Comparison of ENCODE assay signal across 11 mouse cellular contexts in the genomic region with DNA sequence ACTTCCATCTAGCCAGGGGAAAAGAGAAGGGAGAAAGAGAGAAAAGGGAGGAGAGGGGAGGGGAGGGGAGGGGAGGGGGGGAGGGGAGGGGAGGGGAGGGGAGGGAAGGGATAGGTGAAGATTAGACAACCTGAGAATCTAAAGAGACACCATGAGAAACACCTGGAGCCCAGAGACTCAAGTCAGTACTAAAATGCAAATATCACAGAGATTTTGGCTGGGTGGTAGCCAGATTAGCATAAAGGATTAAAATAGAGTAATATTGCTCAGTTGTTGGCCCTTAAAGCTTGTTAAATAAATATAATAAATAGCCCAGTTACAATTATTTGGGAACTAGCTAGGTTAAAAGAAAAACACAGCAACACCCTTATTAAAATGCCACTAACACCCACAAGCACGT. TPM values are rescaled to one million over a fixed set of nuclear protein-coding genes. Genes with fewer than 3 reads are reported as not detected.
DNase-seq lines count a peak whose midpoint lies in the region; ATAC-seq and TF ChIP-seq lines count a peak whose summit lies in the region.
"Had no signal": no experiment of that assay in that cellular context is flagged by ENCODE, and none has a peak within 500 bp of the region (broad histone marks: within the 10 kb centered on the region; RNA-seq: fewer than 3 reads in every experiment).

No protein-coding gene starts in this region.

- 93% methylated on average over 1 of the region's 1 CpGs for WGBS in heart, embryonic 11.5 days (ENCODE audit: insufficient replicate concordance)
- 68% methylated on average over 1 of the region's 1 CpGs for WGBS in limb, embryonic 12.5 days
- WGBS in limb, embryonic 10.5 days: 88% methylated on average over 1 of the region's 1 CpGs
- 63% methylated on average over 1 of the region's 1 CpGs for WGBS in limb, embryonic 14.5 days

- ATAC-seq in heart, embryonic 11.5 days (replicated peaks; ENCODE audit: insufficient number of reproducible peaks, low FRiP score, low TSS enrichment): no peak
- ATAC-seq in limb, embryonic 12.5 days (ENCODE audit: insufficient number of reproducible peaks, insufficient read depth, low FRiP score, low TSS enrichment, low read depth): no peak
- ATAC-seq in limb, embryonic 14.5 days (ENCODE audit: low FRiP score, low read depth): no peak
- ATAC-seq: midbrain, embryonic 15.5 days had no signal

- TF ChIP-seq CTCF in MEL (IDR thresholded peaks at IDR 0.05 in 2 of 3, conservative IDR thresholded peaks at IDR 0.05 in 1 of 3; ENCODE audit: control insufficient read depth in 1 of 3, insufficient read depth in 1 of 3, low read depth in 2 of 3, low read length in 3 of 3, poor library complexity in 1 of 3, severe bottlenecking in 1 of 3): no peak

- H3K9me3 ChIP-seq in heart, embryonic 11.5 days (replicated peaks; ENCODE audit: control insufficient read depth, low read length): no peaks in the 10 kb centered on the region
- H3K9me3 ChIP-seq in limb, embryonic 12.5 days: no peaks in the 10 kb centered on the region
- H3K9me3 ChIP-seq in limb, embryonic 10.5 days (replicated peaks): no peaks in the 10 kb centered on the region
- no peaks in the 10 kb centered on the region for H3K9me3 ChIP-seq in MEL (replicated peaks; ENCODE audit: insufficient read depth, low read length)
- H3K9me3 ChIP-seq in limb, embryonic 14.5 days (ENCODE audit: control insufficient read depth, low read length): no peaks in the 10 kb centered on the region
- H3K9me3 ChIP-seq: midbrain, embryonic 15.5 days had no signal

- no peak overlapping the region for H3K27ac ChIP-seq in heart, embryonic 11.5 days (ENCODE audit: low read depth, low read length)
- H3K27ac ChIP-seq in limb, embryonic 12.5 days: no peak overlapping the region
- no peak overlapping the region for H3K27ac ChIP-seq in limb, embryonic 10.5 days
- H3K27ac ChIP-seq in MEL (ENCODE audit: control insufficient read depth, low read depth, low read length): no peak overlapping the region
- no peak overlapping the region for H3K27ac ChIP-seq in limb, embryonic 14.5 days (replicated peaks; ENCODE audit: low read depth, low read length)
- H3K27ac ChIP-seq: midbrain, embryonic 15.5 days had no signal

- H3K9ac ChIP-seq in heart, embryonic 11.5 days (ENCODE audit: low read depth, low read length): no peak overlapping the region
- H3K9ac ChIP-seq in limb, embryonic 12.5 days (replicated peaks): no peak overlapping the region
- peak overlapping the region; percentile 99 for H3K9ac ChIP-seq in MEL (ENCODE audit: control insufficient read depth, low read depth, low read length, poor library complexity, severe bottlenecking)
- no peak overlapping the region for H3K9ac ChIP-seq in limb, embryonic 14.5 days (ENCODE audit: low read depth, low read length, severe bottlenecking)
- H3K9ac ChIP-seq: midbrain, embryonic 15.5 days had no signal

- H3K4me1 ChIP-seq in heart, embryonic 11.5 days (ENCODE audit: control insufficient read depth, insufficient read depth, low read length): peaks cover 17% of the 10 kb centered on the region
- peaks cover 30% of the 10 kb centered on the region for H3K4me1 ChIP-seq in limb, embryonic 12.5 days (replicated peaks)
- peaks cover 34% of the 10 kb centered on the region for H3K4me1 ChIP-seq in limb, embryonic 10.5 days
- peaks cover 7% of the 10 kb centered on the region in 2 experiments; a peak in 3 of 4 replicates for H3K4me1 ChIP-seq in MEL (ENCODE audit: control insufficient read depth in 1 of 2, insufficient read depth in 2 of 2, low read length in 2 of 2)
- H3K4me1 ChIP-seq in limb, embryonic 14.5 days (ENCODE audit: control insufficient read depth, insufficient read depth, low read length): peaks cover 24% of the 10 kb centered on the region

- DNase-seq in heart, adult 8-10 months (ENCODE audit: low spot score): no peak
- DNase-seq in limb, embryonic 10.5 days (ENCODE audit: low spot score): no peak
- DNase-seq in MEL (ENCODE audit: low read depth, low spot score): no peak
- DNase-seq in limb, embryonic 14.5 days (ENCODE audit: low spot score): no peak
- DNase-seq in spleen, postnatal 10 days (ENCODE audit: low spot score in 2 of 2): no peak
- no peak for DNase-seq in ovary, postnatal 10 days (ENCODE audit: low spot score)
- DNase-seq: cerebellum, postnatal 36 days; kidney, postnatal 10 days had no signal

- H3K4me3 ChIP-seq in heart, embryonic 11.5 days (ENCODE audit: low read depth, low read length): peak overlapping the region; percentile 97
- H3K4me3 ChIP-seq in limb, embryonic 12.5 days (replicated peaks): 0 out of 2 replicates have a peak overlapping the region, but pooled peaks have one; percentile 25
- H3K4me3 ChIP-seq in limb, embryonic 10.5 days: no peak overlapping the region
- H3K4me3 ChIP-seq in MEL (ENCODE audit: control insufficient read depth in 1 of 2, insufficient read depth in 1 of 2, low read depth in 2 of 2, low read length in 2 of 2): peak overlapping the region; percentile 62 to 87
- peak overlapping the region; percentile 82; the same call in 1 of the 2 replicates for H3K4me3 ChIP-seq in limb, embryonic 14.5 days (replicated peaks; ENCODE audit: low read length)
- H3K4me3 ChIP-seq: midbrain, embryonic 15.5 days had no signal

- TF ChIP-seq EP300 in MEL (IDR thresholded peaks at IDR 0.05; ENCODE audit: low read depth in 1 of 2, low read length in 2 of 2): no peak

- H3K36me3 ChIP-seq in heart, embryonic 11.5 days (ENCODE audit: control insufficient read depth, insufficient read depth, low read length): peaks cover 5% of the 10 kb centered on the region; the same call in 1 of the 2 replicates
- peaks cover 28% of the 10 kb centered on the region for H3K36me3 ChIP-seq in limb, embryonic 12.5 days
- peaks cover 49% of the 10 kb centered on the region for H3K36me3 ChIP-seq in limb, embryonic 10.5 days
- peaks cover 29 to 46% of the 10 kb centered on the region in 2 experiments for H3K36me3 ChIP-seq in MEL (ENCODE audit: control insufficient read depth in 1 of 2, insufficient read depth in 2 of 2, low read length in 2 of 2)
- peaks cover 20% of the 10 kb centered on the region for H3K36me3 ChIP-seq in limb, embryonic 14.5 days (ENCODE audit: control insufficient read depth, insufficient read depth, low read length)
- H3K36me3 ChIP-seq: midbrain, embryonic 15.5 days had no signal

- peaks cover 67% of the 10 kb centered on the region for H3K79me2 ChIP-seq in MEL (ENCODE audit: control insufficient read depth, insufficient read depth, low read length, poor library complexity)

- no peaks in the 10 kb centered on the region for H3K27me3 ChIP-seq in heart, embryonic 11.5 days (ENCODE audit: control insufficient read depth, insufficient read depth, low read length)
- H3K27me3 ChIP-seq in limb, embryonic 12.5 days: no peaks in the 10 kb centered on the region
- no peaks in the 10 kb centered on the region for H3K27me3 ChIP-seq in limb, embryonic 10.5 days (ENCODE audit: low read depth, poor library complexity, severe bottlenecking)
- no peaks in the 10 kb centered on the region for H3K27me3 ChIP-seq in MEL (ENCODE audit: control insufficient read depth in 1 of 2, insufficient read depth in 2 of 2, low read length in 2 of 2)
- no peaks in the 10 kb centered on the region for H3K27me3 ChIP-seq in limb, embryonic 14.5 days (ENCODE audit: control insufficient read depth, insufficient read depth, low read length)
- H3K27me3 ChIP-seq: midbrain, embryonic 15.5 days had no signal

- no peak for TF ChIP-seq POLR2A in MEL (IDR thresholded peaks at IDR 0.05; ENCODE audit: control insufficient read depth in 1 of 2, insufficient read depth in 1 of 2, low read depth in 1 of 2, low read length in 2 of 2, poor library complexity in 1 of 2)
- no peak for TF ChIP-seq POLR2A in limb, embryonic 14.5 days (IDR thresholded peaks at IDR 0.05; ENCODE audit: borderline replicate concordance, extremely low read depth, insufficient read depth, insufficient read length)

- H3K4me2 ChIP-seq in heart, embryonic 11.5 days: peak overlapping the region; percentile 76
- H3K4me2 ChIP-seq in limb, embryonic 12.5 days: peak overlapping the region; percentile 78; the same call in 1 of the 2 replicates
- peak overlapping the region; percentile 54 for H3K4me2 ChIP-seq in limb, embryonic 14.5 days (replicated peaks; ENCODE audit: low read depth, low read length, severe bottlenecking)
- H3K4me2 ChIP-seq: midbrain, embryonic 15.5 days had no signal

- TF ChIP-seq RAD21 in MEL (IDR thresholded peaks at IDR 0.05; ENCODE audit: low read depth, low read length): no peak

TF ChIP-seq in MEL, 35 proteins besides CTCF, POLR2A, EP300 and RAD21:
- TF ChIP-seq POLR2AphosphoS5 (IDR thresholded peaks at IDR 0.05; ENCODE audit: borderline replicate concordance, low read depth, low read length): no peak
- TF ChIP-seq UBTF (IDR thresholded peaks at IDR 0.05; ENCODE audit: borderline replicate concordance, insufficient read depth, low read depth, low read length): no peak
- TF ChIP-seq POLR2AphosphoS2 (IDR thresholded peaks at IDR 0.05; ENCODE audit: low read length): no peak
- no peak for TF ChIP-seq ZKSCAN1 (IDR thresholded peaks at IDR 0.05; ENCODE audit: low read depth, low read length)
- no peak for TF ChIP-seq MAX (IDR thresholded peaks at IDR 0.05; ENCODE audit: low read length)
- TF ChIP-seq CHD2 (IDR thresholded peaks at IDR 0.05; ENCODE audit: low read length): no peak

RNA-seq across cellular contexts. Expression of gene Mki67, which starts 3.6 kb away (rescaled TPM):
- polyA plus RNA-seq in heart, embryonic 11.5 days (2014; fragmentation: Nextera tagmentation; extraction: Ambion mirVana): 44.5 and 52.6 TPM in 2 replicates
- 1 to 10 TPM in 1 of 4 experiments, under 1 TPM in 3; 0.41 to 2.4 (median 0.83) TPM for total RNA-seq in heart, adult 8-10 months (2022)
- 50.5 and 51.2 TPM in 2 replicates for polyA plus RNA-seq in limb, embryonic 12.5 days (2016; fragmentation: Nextera tagmentation; extraction: Ambion mirVana)
- polyA plus RNA-seq in limb, embryonic 10.5 days (2016; fragmentation: Nextera tagmentation; extraction: Ambion mirVana): 38.4 and 46.9 TPM in 2 replicates
- 88.6 and 132 TPM in 2 replicates for total RNA-seq in MEL (2012; rRNA removed)
- 100 to 1,000 TPM; 271 to 401 TPM for polyA plus RNA-seq in MEL (2012; ENCODE audit: insufficient read depth in 1 of 2, insufficient read length in 2 of 2, low read depth in 1 of 2, low replicate concordance in 2 of 2, missing spikeins in 1 of 2)
- polyA plus RNA-seq in limb, embryonic 14.5 days (2012; rRNA removed): 21.9 and 43.1 TPM in 2 replicates
- polyA plus RNA-seq in limb, embryonic 14.5 days (2014; fragmentation: Nextera tagmentation; extraction: Ambion mirVana): 47.7 and 53.5 TPM in 2 replicates
